Mouse (Mus musculus) 416B (cell line): Measurements from ENCODE around the gene Ppil2.
A peak's percentile ranks its signal among the peaks of the same experiment; 100 is the strongest.

Experiments
- DNase-seq: peaks from one replicate; pipeline ENCODE4 v3.0.0; 2011; ENCODE audit warnings: low read depth

The Ppil2 gene

DNA sequence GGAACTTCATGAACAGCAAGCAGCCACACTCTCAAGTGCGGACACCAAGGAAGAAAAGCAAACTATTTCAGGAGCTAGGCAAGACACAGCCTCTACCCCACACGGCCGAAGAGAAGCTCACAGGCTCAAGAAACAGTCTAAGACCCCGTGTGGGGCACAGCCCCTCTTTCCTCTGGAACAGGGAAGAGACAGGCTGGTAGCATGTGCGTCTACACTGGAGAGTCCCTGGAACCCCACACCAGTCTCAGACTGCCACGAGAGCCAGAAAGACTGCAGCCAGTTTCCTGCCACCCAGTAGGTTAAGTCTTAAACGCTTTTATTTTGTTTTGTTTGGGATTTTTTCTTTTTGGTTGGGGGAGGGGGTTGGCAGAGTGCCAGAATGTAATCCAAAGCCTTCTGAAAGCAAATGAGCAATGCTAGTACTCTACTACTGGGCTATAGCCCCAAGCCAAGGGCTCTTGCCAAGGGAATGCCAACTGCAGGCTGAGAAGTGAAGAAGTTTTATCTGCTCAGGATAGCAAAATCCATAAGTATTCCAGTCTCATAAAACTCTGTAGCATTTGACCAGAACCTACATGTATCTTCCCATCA lies 8.3 kb downstream of the Ppil2 start:
- DNase-seq: no peak

- DNase-seq: no peak
Observed at GRCm38 (mm10) chr16:17096938-17097337, 14.1 kb downstream of the Ppil2 start.

GRCm38 (mm10) chr16:17088346-17088745 lies 22.7 kb downstream of the Ppil2 start:
- DNase-seq: no peak

GRCm38 (mm10) chr16:17086669-17087193 lies 24.3 kb downstream of the Ppil2 start:
- DNase-seq: no peak

DNA sequence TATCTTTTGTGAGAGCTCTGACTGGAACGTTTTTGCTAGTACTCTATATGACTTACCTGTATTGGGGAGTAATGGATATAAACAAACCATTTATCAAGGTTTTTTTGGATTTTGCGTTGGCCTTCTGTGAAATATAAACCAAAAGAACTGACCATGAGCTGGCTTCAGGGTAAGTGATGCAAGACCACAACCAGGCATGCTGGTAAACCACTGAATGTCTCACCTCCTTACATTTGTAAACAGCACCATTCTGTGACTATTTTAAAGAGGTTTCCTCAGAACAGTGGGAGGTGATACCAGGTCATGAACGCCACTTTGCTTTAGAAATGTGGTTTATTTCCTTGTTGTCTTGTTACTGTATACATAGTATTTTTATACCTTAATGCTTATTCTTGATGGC lies 24.8 kb downstream of the Ppil2 start:
- peak; percentile 62 for DNase-seq

DNA sequence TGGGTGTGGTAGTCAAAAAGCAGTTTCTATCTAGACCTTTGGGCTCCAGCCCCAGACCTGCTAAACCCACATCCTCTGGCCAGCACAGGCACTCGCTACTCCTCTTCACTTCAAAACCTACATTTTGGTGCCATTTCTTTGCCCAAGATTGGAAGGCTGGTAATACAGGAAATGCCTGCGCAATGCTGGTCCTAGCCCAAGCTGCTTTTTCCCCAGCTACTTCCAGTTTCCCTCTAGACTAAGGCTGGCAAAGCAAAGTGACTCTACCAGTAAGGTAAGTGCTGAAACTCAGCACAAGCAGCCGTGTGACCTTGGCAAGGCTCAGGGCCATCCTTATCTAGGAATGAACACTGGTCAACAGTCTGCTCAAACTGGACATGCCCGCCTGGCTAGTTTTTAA lies 25.4 kb downstream of the Ppil2 start:
- DNase-seq: peak; percentile 76

GRCm38 (mm10) chr16:17082121-17082792 lies 28.8 kb downstream of the Ppil2 start:
- DNase-seq: no peak

- no peak for DNase-seq
Observed at GRCm38 (mm10) chr16:17078101-17078500, 33.0 kb downstream of the Ppil2 start.

DNA sequence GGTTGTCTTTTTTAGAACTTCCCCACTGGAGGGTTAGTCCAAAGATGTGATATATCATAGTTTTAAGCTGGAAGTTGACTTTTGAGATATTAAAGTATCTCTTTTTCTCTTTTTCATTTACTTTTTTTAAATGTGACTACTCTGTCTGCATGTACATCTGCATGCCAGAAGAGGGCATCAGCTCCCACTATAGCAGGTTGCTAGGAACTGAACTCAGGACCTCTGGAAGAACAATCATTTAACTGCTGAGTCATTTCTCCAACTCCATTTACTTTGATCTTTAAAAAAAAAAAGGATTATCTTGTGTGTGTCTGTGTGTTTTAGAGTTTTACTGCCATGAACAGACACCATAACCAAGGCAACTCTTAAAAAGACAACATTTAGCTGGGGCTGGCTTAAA lies 34.2 kb downstream of the Ppil2 start:
- DNase-seq: peak; percentile 25

GRCm38 (mm10) chr16:17076301-17076700 lies 34.8 kb downstream of the Ppil2 start:
- DNase-seq: peak; percentile 35

DNA sequence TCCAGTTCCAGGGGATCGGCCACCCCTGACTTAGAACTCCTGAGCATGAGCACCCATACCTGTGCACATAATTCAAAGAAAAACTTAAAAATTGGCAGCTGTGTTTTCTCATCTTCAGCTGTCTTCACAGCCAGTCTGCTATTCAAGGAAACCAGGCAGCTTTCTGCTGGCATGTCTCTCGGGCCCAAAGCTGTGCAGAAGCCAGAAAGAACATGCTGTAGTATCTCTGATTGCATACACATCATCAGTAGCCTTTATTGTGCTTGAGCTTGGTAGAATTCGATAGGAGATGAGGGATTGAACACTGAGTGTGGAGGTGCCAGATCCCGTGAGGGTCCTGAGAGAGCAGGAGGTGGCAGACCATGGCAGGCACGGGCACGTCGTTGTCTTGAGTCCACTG lies 38.1 kb downstream of the Ppil2 start:
- DNase-seq: no peak

GRCm38 (mm10) chr16:17070716-17071115 lies 40.3 kb downstream of the Ppil2 start:
- DNase-seq: no peak

DNA sequence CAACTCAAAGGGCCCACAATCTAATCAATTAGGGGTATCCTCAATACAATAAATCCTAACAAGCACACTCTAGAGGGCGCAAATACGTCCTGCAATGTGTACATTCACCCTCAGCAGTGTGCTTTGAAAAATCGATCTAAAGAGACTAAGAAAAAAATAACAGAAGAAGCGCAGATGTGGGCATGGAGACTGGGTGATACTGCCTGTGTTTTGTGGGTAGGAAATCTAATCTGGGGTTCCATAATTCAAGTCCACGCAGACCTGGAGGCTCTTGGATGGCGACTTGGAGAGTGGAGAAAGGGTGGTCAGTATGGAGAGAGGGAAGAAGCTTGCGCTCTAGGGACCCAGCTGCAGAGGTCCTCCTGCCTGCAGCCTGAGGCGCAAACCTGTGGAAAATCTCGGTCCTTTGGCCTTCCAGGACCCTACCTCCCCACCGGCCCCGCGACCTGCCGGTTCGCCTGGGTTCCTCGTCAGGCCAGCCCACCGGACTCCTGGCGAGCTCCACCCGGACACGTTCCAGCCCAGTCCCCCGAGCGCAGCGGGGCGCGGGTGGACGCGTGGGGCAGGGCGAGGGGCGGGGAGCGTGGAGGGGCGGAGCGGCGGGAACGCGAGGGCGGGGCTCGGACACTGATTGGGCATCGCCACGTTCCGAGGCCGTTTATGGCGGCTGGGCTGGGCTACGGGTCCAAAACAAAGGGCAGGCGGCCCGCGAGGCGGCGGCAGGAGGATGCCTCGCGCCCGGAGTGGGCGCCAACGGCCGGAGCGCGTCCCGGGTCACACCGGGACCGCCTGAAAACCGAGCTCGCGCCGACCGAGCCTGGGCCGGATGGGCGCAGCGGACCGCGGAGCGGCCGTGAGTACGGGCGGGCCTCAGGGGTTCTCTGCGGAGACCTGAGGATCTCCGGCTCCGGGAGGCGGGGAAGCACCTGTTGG lies 41.3 kb downstream of the Ppil2 start, which contains the start of gene Ypel1:
TSS of gene Ypel1 (plus strand) at position 186 of the 933 bp plus-strand sequence.
- DNase-seq: peak; percentile 74

DNA sequence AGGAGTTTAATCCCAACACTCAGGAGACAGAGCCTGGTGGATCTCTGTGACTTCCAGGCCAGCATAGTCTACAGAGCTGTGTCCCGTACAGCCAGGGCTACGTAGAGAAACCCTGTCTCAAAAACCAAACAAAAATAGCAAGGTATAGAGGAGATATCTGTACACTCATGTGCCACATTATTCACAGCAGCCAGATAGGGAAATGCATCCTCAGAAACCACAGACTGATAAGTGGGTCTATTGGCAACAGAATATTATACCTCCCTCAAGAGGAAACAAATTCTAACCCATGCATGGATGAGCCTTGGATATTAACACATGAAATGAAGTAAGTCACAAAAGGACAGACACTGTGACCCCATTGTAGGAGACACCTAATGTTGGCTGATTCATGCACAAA lies 43.5 kb downstream of the Ppil2 start:
- DNase-seq: no peak

DNA sequence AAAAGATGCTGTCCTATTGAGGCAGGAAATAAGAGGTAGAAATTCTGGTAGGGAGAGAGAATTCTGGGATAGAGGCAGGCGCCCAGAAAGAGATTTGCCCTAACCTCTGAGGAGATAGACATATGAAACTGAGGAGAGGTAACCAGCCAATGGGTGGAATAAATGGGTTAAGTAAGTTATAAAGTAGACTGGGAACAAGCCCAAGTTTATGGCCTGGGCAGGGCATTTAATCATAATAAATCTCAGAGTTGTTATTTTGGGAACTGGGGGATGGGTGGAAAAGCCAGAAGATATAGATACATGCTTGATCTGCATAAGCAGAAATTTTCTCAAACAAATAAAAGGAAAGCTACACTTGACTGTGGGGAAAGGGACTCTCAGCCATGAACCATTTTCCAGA lies 48.7 kb downstream of the Ppil2 start:
- DNase-seq: no peak

- no peak for DNase-seq
Observed at GRCm38 (mm10) chr16:17055584-17055983, 55.5 kb downstream of the Ppil2 start.

DNA sequence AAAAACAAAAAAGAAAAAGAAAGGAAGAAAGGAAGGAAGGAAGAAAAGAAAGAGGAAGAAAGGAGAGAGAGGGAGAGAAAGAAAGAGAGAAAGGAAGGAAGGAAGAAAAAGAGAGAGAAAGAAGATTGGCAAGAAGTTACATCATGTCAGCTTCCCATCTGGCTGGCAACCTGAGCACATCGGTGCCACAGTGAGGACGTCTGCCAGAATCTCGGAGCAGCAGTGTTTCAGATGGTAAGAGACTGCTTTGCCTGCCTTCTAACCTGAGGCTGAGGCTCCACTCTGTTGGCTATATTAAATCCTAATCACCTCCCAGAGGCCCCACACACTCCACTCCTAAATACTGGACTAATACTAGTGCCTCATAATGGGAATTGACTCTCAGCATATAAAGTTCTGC lies 57.2 kb downstream of the Ppil2 start:
- DNase-seq: no peak

GRCm38 (mm10) chr16:17052087-17052486 lies 59.0 kb downstream of the Ppil2 start:
- DNase-seq: no peak

- DNase-seq: no peak
Observed at GRCm38 (mm10) chr16:17049886-17050285, 61.2 kb downstream of the Ppil2 start.

DNA sequence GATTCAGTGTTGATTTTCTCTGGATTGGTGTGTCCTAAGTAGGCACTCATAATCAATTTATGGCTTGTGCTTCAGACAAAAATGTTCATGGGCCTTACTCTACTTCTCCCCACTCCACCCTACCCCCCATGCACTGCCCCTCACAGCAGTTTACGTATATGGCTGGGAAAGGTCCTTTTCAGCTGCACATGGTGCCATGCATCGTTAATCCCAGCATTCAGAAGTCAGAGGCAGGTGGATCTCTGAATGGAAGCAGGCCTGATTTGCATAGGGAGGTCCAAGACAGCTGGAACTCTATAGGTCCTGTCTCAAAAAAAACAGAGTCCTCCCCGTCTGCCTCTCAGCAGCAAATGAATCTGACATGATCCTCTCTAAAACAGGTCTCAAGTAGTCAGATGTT lies 65.8 kb downstream of the Ppil2 start:
- no peak for DNase-seq

GRCm38 (mm10) chr16:17044320-17044719 lies 66.7 kb downstream of the Ppil2 start:
- no peak for DNase-seq

GRCm38 (mm10) chr16:17041417-17041816 lies 69.6 kb downstream of the Ppil2 start:
- no peak for DNase-seq

GRCm38 (mm10) chr16:17040716-17041115 lies 70.3 kb downstream of the Ppil2 start:
- no peak for DNase-seq
